Mouse (Mus musculus) gonadal fat pad, adult 2 months (tissue): ENCODE measurements around the gene Tagap. TPM values are rescaled to one million over a fixed set of nuclear protein-coding genes. Genes with fewer than 3 reads are reported as not detected.

Experiments used
- DNase-seq: peaks from one replicate; pipeline ENCODE4 v3.0.0-alpha.2; 2012; ENCODE audit warnings: low read depth
- polyA plus RNA-seq: library from polyadenylated mRNA; depleted of rRNA; stranded (reverse); fragments of >200 nt; gene quantifications from 2 replicates; pipeline ENCODE4 v1.2.3, GENCODE M21; 2012; rRNA removed

Gene Tagap
- polyA plus RNA-seq: 9.0 and 16.4 TPM in 2 replicates

DNA sequence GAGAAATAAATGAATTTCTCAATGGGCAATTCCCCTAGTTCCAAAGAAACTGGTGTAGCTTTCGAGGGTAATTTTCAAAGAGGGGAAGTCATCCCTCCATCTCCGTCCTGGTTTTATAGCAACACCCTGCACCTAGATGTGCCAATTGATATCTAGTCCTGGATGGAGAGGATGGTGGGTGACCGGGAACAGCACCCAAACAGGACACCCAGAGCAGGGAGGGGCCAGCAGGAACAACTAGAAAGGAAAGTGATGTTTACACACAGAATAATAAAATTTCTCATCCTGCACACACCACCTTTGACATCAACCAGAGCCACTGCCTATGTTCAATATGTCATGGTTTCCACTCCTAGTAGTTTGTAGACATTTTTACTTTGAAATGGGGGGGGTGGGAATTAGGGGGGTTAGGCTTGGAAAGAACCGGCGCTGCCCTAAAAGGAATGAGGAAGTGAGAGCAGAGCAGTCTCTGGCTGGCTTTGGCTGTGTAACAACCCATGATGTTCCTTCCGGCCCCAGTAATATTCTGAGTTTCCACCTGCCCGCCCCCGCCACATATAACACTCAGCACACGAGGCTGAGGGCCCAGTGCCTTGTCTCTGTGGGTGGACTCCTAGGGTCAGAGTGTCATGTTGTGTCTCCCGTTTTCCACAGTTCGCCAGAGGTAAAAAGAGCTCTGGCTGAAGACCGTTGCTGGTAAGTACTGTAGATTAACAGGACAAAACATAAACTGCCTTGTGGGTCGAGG lies at the start of gene Tagap:
Gene Tagap, plus strand, starts transcription at position 588 of the 748 bp plus-strand sequence.
- DNase-seq: no peak

DNA sequence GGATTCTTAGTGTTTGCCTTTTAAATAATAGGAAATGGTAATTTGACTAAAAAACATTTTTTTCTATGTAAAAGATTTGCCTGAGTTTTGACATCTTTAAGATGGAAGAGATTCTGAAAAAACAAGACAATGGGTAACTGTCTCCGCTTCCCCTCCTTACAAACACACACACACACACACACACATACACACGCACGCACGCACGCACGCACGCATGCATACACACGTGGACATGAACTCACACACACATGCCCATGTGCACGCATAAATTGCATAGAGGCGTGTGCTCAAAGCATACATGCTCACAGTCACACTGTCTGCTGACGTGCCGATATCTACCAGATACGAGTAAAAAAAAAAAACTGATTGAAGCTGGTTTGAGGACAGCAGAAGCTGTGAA lies 49.3 kb upstream of the Tagap start:
- no peak for DNase-seq

DNA sequence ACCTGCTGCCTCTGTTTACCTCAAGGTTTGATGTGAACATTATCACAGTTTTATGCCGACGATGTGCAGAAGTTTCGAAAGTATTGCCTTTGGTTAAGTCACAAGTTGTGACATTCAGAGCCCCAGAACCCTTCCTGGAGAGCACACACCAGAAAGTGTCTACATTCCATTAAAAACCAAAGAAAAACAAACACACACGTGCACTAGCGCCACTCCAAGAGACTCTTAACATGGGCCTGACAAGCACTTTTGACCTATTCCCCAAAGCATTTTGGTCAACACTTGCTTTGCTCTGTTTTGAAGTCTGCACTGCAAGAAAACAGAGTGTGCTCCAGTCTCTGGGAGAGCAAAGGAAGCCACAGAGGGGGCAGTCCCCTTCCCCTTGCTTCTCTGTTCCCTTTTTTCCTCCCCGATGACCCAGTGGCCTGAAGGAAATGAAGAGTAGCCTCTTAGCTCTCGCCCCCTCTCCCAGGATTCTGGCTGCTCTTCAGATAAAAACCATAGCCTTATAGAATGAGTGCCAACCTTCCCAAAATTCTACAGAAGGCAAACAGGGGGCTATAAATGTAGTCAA lies 48.5 kb upstream of the Tagap start:
- no peak for DNase-seq

DNA sequence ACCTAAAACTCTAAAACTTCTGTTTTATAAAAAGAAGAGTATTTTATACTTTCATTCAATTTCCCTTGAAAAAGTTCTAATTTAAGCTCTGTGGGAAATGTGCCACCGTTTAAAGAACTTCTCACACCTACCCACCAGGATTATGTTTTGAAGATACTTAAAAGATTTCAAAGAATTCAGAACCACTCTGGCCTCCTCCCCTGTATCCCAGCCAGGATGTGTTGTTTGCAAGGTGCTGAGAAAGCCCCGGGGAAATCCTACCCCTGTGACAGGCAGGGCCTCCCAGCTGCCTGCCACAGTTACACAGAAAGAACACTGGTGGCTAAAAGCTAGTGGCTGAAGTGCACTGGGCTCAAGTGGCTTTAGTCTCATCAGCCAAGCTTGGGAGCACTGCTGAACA lies 47.9 kb upstream of the Tagap start:
- no peak for DNase-seq

DNA sequence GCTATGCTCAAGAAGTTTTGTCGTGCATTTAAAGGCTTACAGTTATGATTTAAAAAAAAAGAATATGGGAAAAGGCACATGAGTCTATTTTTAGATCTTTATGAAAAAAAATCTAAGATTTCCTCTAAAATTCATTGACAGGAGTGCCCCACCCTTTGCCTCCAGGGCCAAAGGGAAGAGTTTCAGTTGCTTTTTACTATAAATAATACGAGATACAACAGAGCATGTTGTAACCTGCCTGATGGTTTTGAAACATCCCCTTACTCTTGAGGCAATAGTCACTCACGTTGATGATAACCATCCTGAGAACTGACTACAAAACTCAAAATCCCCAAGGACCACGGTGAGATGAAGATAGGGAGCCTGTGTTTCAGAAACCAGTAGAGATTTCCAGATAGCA lies 46.3 kb upstream of the Tagap start:
- DNase-seq: no peak

DNA sequence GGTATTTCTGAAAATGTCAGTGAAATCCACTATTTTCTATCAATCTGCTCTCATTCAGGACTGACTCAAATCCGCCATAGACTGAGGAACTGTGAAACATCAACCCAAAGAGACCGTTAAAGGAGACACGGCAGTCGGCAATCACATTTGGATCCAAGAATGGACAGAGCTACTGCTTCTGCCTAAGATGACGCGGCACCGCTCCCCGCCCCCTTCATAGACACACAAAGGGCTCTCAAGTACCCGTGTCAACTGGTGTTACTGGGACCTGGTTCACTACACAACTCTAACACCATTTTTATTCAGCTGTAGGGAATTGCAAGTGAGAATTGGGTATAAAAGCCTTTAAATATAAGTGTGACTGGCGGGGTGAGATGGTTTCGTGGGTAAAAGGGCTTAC lies 42.7 kb upstream of the Tagap start:
- DNase-seq: no peak

DNA sequence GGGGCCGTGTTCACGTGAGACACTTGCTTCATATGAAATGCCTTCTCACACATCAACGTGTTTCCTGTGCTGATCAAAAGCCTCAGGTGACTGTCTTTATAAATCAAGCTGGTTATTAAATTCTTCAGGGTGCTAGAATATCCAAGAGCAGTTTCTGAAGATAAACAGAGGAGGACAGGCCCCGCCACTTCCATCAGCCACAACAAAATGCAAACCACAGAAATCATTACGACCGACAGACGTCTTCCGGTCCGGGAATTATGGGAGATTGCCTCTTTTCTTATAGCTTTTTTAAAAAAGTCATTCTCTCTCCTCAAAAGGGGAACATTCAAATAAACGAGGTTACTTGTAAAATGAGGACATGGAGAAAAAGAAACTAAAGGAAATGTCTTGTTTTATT lies 41.2 kb upstream of the Tagap start:
- DNase-seq: no peak

DNA sequence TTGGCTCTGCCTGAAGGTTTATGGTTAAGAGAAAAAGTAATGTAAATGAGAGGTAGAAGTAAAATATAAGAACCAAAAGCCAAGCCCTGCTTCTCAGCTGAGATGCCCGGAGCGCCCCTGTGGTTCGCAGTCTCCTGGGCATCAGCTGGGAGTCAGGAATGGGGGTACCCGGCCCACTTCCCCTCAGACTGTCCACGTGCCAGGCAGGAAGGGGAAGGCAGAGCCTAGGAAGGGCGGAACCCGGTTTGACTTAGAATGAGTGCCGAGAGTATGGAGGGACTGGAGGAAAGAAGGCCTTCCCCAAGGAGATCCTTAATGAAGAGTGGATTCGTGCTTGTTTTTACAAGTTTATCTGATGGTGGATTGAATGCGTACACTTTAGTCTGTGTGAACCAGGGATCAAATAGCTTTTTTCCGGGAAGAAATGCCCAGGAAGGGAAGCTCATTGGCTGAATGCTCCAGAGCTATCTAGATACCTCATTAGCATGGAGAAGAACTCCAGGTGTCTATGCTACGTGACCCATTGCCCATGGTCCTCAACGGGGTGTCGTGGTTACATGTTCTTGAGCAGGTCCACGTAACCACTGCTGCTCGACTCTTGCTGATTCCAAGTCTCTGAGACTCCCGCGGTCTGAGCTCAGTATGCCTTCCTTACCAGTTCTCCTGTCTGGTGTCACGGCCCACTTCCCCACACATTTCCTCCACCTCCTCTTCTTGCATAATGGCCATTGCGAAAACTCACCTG lies 38.6 kb upstream of the Tagap start:
- DNase-seq: no peak

DNA sequence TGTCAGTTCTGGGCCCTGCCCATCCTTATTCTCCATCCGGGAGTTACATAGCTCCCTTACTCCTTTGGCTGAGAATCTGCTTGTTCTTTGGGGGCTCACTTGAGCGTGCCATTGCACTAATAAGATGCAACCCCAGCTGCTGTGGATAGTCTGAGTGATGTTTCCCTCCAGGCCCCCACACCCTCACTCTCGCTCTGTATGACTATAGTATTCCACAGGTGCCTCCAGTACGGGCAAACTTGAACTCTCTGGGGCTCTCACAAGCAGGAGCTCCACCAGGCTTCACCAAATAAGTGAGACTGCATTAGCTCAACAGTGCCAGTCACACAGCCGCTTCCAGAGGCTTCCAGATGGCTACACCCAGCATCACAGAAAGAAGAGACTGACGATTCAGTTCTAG lies 37.5 kb upstream of the Tagap start:
- DNase-seq: no peak

DNA sequence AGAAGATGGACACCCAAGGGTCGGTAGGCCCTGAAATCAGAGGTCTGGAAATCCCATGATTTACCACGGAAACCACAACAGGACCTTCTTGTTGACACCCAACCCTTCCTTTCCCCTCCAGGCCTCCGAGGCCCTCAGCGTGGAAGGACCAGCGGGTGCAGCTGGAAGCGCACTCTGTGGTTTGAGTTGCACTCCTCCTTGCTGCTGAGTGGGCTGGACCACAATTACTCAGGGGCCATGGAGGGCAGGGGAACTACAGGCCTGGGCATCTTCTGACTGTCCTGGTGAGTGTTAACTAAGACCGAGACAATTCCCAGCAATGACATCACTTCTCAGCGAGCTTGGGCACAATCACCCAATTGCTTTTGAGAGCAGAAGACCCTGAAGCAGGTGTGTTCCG lies 36.8 kb upstream of the Tagap start:
- no peak for DNase-seq

DNA sequence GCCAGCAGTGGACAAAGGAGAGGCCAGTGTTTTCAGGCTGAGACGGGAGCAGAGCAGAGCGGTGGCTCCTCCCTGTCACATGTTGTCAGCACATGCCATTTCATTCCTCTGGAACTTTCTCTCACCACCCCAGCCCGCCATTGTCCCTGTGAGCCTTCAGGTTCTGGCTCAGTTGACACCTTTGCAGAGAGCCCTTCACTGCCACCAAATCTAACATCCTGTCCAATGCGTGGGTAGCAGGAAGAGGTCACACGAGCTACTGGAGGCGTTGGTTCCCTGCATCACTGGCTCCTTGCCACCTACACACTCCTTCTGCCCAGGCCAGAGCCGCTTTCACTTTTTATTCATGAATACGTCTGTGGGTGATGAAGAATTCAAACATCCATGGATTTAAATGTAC lies 33.1 kb upstream of the Tagap start:
- DNase-seq: no peak

DNA sequence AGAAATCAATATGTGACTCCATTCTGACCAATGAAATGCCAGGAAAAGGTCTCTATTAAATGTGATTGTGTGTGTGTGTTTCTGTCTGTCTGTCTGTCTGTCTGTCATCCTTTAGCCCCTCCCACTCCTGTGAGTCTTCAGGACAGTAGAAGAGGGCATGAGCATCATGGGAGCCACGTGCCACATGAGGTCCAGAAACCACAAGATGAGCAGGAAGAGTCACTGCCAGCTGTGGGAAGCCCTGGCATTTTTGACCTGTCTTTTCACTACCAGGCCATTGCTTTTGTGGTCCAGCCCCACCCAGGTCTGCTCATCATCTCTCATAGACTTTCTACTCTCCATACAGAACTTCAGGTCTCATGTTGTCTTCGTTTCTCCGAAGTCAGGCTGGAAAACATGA lies 31.7 kb upstream of the Tagap start:
- DNase-seq: no peak

DNA sequence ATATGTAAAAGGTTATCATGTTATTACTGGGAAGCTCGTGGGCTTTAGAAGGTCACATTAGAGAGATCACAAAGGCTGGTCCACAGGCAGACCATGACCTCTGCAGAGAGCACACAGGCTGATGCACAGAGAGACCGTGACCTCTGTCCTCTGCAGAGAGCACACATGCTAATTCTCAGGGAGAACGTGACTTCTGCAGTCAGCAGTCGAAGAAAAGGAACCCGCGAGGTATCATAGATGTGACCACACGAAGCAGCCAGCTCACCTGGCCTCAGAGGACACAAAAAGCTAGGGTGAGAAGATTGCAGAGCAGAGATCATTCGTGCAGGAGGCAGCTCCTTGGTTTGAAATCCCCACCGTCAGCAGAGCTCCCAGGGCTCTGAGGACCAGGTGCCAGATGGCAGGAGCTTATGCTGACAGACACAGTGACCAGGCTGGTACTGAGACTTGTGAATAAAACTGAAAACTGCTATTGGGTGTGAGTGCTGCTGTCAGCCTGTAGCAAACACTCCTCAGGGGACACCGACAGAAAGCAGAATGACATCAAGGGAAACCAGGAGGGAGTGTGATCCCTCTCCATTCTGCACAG lies 29.7 kb upstream of the Tagap start:
- DNase-seq: no peak

DNA sequence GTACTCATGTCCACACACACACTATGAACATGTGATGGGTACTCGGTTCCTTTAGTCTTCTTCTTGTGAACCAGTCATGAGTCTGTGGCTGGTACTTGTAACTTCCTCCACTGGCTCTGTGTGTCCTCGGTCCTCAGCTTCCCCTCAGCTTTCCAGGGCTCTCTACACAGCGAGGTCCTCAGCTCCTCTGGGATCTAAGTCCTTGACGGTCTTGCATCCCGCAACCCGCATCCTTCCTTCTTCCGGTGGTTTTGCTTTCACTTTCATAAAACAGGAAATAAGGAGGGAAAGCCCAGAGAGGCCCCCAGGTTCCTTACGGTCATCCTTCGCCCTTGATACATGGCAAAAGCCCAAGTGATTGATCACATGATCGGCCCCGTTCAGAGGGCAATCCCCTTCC lies 28.7 kb upstream of the Tagap start:
- no peak for DNase-seq

DNA sequence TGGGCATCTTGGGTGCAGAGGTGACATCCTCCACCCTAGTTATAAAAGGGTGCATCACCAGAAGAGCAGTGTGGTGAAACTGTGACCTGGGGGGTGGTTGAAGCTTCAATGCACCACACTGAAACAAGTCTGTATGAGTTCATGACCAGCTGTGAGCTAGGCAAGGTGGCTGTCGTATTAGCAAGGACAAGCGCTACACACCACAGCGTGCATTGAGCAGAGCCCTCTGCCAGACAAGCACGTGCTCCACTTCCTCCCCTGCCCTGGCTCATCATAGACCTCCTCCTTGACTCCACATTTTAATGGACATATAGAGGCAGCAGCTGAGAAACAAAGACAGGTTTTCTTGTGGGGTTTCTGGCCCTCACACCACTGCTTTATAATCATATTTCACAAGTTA lies 28.0 kb upstream of the Tagap start:
- no peak for DNase-seq

DNA sequence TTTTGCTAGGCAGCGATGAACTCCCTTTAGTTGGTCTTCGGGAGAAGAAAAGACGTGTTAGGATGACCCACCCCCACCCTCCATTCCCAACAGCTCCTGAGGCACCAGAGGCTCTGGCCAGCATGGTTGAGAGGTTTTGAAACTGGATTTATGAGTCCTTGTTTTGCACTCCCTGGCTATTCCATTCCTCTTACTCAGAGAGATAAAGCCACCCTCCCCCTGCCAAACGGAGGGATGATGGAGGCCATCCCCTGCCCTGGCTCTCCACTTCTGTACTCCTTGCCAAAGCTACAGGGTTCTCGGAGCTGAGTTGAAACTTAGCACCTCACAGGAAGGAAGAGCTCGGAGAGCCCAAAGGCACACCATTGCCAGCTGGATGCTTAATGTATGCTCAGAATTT lies 26.6 kb upstream of the Tagap start:
- no peak for DNase-seq

DNA sequence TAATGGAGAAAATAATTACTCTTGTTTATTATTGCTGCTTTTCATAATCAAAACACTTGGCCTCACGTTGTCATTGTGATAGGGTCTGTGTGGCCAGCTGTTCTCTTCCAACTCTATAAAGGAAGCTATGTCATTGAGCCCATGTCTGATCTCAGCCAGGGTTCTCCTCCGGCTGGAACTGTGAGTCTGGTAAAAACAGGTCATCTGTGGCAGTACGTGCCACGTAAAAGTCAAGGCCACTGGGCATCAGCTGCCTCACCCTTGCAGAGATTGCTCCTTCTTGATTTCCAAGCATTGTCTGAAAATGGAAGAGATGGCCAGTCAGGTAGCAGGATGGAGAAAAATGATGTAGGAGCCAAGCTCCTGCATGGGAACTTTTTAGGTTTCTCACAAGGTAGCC lies 25.8 kb upstream of the Tagap start:
- DNase-seq: no peak

DNA sequence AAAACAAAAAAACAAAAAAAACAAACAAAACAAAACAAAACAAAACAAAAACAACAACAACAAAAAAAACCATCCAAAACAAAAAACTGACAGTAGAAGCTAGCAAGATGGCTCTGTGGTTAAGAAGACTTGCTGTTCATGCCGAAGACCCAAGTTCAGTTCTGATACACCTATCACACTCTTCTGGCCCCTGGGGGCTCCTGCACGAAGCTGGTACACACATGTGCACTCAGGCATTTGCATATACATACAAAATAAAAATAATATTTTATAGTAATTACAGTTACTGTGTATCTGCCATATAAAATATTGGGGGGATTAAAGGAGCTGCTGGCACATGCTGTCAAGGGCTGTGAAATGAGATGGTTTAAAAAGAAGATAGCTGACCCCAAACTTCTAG lies 24.3 kb upstream of the Tagap start:
- no peak for DNase-seq

DNA sequence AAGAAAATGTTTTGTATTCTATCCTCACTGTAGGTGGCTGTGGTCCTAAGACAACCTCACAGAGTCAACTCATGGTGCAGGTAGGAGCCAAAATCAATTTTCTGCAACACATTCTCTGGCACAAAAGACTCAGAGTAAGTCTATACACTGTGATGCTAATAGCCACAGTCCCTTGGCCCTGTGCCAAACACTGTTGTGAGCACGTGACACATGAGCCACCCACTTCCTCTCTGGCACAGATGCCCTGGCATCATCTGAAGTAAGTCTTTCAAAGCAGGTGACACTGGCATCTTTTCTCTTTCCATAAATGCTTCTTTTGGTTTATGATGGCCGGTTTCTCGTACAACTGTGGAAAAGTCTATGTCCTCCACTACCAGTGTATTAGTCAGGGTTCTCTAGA lies 23.4 kb upstream of the Tagap start:
- no peak for DNase-seq

DNA sequence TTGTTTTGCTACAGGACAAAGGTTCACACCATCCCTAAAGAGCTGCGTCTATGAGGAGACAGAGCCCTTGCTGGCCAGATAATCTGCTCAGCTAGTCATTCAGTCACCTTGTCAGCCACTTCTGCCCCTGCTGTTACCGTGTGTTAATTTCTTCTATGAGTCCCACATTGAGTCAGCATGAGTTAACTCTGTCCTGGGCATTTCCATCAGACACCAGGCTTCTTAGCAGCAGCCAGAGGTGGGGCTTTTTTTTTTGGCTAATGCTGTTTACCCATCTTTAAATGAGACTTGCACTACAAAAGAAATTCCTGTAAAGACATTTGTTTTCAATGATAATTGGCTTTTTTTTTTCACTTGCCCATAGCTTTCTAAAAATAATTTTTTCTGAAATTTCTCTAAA lies 20.8 kb upstream of the Tagap start:
- no peak for DNase-seq

DNA sequence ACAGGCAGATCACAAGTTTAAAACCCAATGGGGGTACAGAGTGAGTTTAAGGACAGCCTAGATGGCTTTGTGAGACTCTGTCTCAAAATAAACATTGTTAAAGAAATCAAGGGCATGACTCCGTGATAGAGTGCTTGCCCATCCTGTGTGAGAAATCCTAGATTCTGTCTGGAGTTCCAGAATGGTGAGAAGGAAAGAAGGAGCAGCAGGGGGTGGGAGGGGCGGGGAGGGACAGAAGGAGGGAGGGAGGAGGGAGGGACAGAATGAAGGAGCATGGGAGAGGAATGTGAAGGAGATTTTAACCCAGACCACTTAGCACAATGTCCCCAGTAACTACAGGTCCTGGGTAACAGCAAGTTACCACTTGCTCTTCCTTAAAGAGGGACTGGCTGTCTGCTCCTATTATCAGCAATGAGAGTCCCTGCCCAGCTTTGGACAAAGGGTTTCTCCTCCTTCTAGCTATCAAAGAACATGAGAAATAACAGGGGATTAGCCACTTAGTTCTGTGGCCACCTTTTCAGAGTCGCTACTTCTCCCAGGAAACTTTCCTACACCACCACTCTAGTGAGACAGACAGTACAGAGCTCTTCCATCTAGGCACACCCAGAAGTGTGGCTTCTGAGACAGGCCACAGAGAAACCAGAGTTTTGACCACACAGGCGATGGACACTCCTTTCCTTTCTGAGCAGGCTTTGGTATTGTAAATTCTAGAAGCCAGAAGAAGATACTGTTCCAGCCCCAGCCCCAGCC lies 19.7 kb upstream of the Tagap start:
- DNase-seq: no peak

DNA sequence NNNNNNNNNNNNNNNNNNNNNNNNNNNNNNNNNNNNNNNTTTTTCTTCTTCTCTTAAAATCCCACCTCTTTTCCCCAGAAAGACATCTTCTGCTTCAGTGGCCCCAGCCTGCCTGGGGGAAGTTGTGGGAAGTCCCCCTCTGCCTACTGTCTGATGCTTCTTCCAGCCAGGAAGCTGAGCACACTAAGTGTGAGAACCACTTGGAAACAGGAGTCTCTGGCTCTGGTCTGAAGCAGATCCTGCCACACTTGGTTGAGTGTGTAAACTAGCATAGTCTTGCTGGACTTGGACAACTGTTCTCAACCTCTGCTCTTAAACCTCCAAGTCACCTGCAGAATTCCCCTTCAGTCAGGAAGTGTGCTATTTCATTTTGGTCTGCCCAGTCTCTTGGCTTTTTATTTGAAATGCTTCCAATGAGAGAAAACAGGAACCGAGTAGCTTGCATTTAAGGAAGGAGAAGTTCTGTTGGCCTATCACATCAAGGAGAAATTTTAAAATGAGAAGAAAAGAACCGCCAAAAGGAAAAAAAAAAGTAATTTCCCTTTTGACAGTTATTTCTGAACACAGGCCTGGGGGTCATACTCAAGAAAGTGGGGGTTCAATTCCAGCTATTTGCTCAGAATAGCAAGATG lies 11.1 kb upstream of the Tagap start:
- DNase-seq: no peak
